Mouse (Mus musculus): ENCODE results near the gene Tubb5. TPM values are rescaled to one million over a fixed set of nuclear protein-coding genes. Genes with fewer than 3 reads are reported as not detected.

Tubb5 gene
- polyA plus RNA-seq, 1 experiment from 2014 or later, result 1,416 TPM

GRCm38 (mm10) chr17:35810900-35811648 is 27.0 kb downstream of the Tubb5 start:
- no peaks in the 10 kb centered on the region for H3K27me3 ChIP-seq (ENCODE audit: control insufficient read depth, insufficient read depth, low read length)
- H3K36me3 ChIP-seq (ENCODE audit: control insufficient read depth, insufficient read depth, low read length), result no peaks in the 10 kb centered on the region
- H3K9ac ChIP-seq (ENCODE audit: low read length), result no peak overlapping the region
- WGBS, result 82% methylated on average over 5 of the region's 5 CpGs
- no peak overlapping the region for H3K4me2 ChIP-seq (ENCODE audit: low read depth, severe bottlenecking)
- H3K9me3 ChIP-seq (ENCODE audit: control insufficient read depth, low read length), result no peaks in the 10 kb centered on the region
- ATAC-seq (ENCODE audit: insufficient number of reproducible peaks, low FRiP score, low TSS enrichment, low read depth) (no peak), DNase-seq (ENCODE audit: low spot score) (no peak)
- H3K4me1 ChIP-seq (ENCODE audit: control insufficient read depth, insufficient read depth, low read length), result no peaks in the 10 kb centered on the region
- no peak overlapping the region for H3K4me3 ChIP-seq (ENCODE audit: low read depth, low read length)
- H3K27ac ChIP-seq (replicated peaks; ENCODE audit: low read depth, low read length), result no peak overlapping the region

- Histone ChIP-seq H3K4me1 (ENCODE audit: control insufficient read depth, insufficient read depth, low read length) (no peaks in the 10 kb centered on the region), H3K9me3 (ENCODE audit: control insufficient read depth, low read length) (no peaks in the 10 kb centered on the region), H3K9ac (ENCODE audit: low read length) (no peak overlapping the region), H3K4me3 (ENCODE audit: low read depth, low read length) (no peak overlapping the region), H3K27ac (replicated peaks; ENCODE audit: low read depth, low read length) (no peak overlapping the region), H3K27me3 (ENCODE audit: control insufficient read depth, insufficient read depth, low read length) (no peaks in the 10 kb centered on the region), H3K36me3 (ENCODE audit: control insufficient read depth, insufficient read depth, low read length) (no peaks in the 10 kb centered on the region), H3K4me2 (ENCODE audit: low read depth, severe bottlenecking) (no peak overlapping the region)
- DNase-seq (ENCODE audit: low spot score), result no peak
- 86% methylated on average over 11 of the region's 11 CpGs for WGBS
- no peak for ATAC-seq (ENCODE audit: insufficient number of reproducible peaks, low FRiP score, low TSS enrichment, low read depth)
Observed at GRCm38 (mm10) chr17:35809395-35809794, 28.7 kb downstream of the Tubb5 start.

- H3K9me3 ChIP-seq (ENCODE audit: control insufficient read depth, low read length), result no peaks in the 10 kb centered on the region
- no peak for DNase-seq (ENCODE audit: low spot score)
- ATAC-seq (ENCODE audit: insufficient number of reproducible peaks, low FRiP score, low TSS enrichment, low read depth), result no peak
- H3K36me3 ChIP-seq (ENCODE audit: control insufficient read depth, insufficient read depth, low read length), result no peaks in the 10 kb centered on the region
- H3K4me1 ChIP-seq (ENCODE audit: control insufficient read depth, insufficient read depth, low read length), result no peaks in the 10 kb centered on the region
- 81% methylated on average over 9 of the region's 9 CpGs for WGBS
- H3K9ac ChIP-seq (ENCODE audit: low read length), result no peak overlapping the region
- no peak overlapping the region for H3K27ac ChIP-seq (replicated peaks; ENCODE audit: low read depth, low read length)
- H3K4me2 ChIP-seq (ENCODE audit: low read depth, severe bottlenecking), result no peak overlapping the region
- no peaks in the 10 kb centered on the region for H3K27me3 ChIP-seq (ENCODE audit: control insufficient read depth, insufficient read depth, low read length)
- no peak overlapping the region for H3K4me3 ChIP-seq (ENCODE audit: low read depth, low read length)
Observed at GRCm38 (mm10) chr17:35808073-35808472, 30.0 kb downstream of the Tubb5 start.

GRCm38 (mm10) chr17:35803858-35804399 is 34.2 kb downstream of the Tubb5 start:
- no peak for ATAC-seq (ENCODE audit: insufficient number of reproducible peaks, low FRiP score, low TSS enrichment, low read depth)
- H3K4me2 ChIP-seq (ENCODE audit: low read depth, severe bottlenecking), result no peak overlapping the region
- no peaks in the 10 kb centered on the region for H3K36me3 ChIP-seq (ENCODE audit: control insufficient read depth, insufficient read depth, low read length)
- no peaks in the 10 kb centered on the region for H3K4me1 ChIP-seq (ENCODE audit: control insufficient read depth, insufficient read depth, low read length)
- no peaks in the 10 kb centered on the region for H3K9me3 ChIP-seq (ENCODE audit: control insufficient read depth, low read length)
- H3K27ac ChIP-seq (replicated peaks; ENCODE audit: low read depth, low read length), result no peak overlapping the region
- no peak overlapping the region for H3K9ac ChIP-seq (ENCODE audit: low read length)
- DNase-seq (ENCODE audit: low spot score), result no peak
- no peak overlapping the region for H3K4me3 ChIP-seq (ENCODE audit: low read depth, low read length)
- 86% methylated on average over 4 of the region's 4 CpGs for WGBS
- H3K27me3 ChIP-seq (ENCODE audit: control insufficient read depth, insufficient read depth, low read length), result no peaks in the 10 kb centered on the region

- Histone ChIP-seq H3K4me1 (ENCODE audit: control insufficient read depth, insufficient read depth, low read length) (no peaks in the 10 kb centered on the region), H3K9ac (ENCODE audit: low read length) (no peak overlapping the region), H3K9me3 (ENCODE audit: control insufficient read depth, low read length) (no peaks in the 10 kb centered on the region; the same call in 1 of the 2 replicates), H3K4me3 (ENCODE audit: low read depth, low read length) (no peak overlapping the region), H3K4me2 (ENCODE audit: low read depth, severe bottlenecking) (no peak overlapping the region), H3K36me3 (ENCODE audit: control insufficient read depth, insufficient read depth, low read length) (no peaks in the 10 kb centered on the region), H3K27ac (replicated peaks; ENCODE audit: low read depth, low read length) (no peak overlapping the region), H3K27me3 (ENCODE audit: control insufficient read depth, insufficient read depth, low read length) (no peaks in the 10 kb centered on the region)
- ATAC-seq (ENCODE audit: insufficient number of reproducible peaks, low FRiP score, low TSS enrichment, low read depth) (no peak), DNase-seq (ENCODE audit: low spot score) (no peak)
- 82% methylated on average over 6 of the region's 6 CpGs for WGBS
Observed at GRCm38 (mm10) chr17:35803020-35803419, 35.1 kb downstream of the Tubb5 start.

DNA sequence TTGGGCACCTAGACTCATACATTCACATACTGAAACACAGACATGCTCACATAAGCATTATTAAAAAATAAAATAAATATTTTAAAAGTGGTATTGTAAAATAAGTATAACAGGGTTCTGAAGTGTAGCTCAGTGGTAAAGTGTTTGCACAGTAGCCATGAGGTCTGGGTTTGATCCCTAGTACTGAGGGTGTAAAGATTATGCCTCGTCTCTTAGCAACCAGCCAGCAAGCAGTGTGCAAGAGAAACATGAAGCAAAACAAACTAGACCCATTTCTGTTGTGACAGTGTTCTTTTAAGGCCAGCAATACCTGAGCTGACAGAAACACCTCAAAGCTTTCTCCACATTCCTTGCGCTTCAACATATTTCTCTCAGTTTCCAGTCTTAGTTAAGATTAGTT is 37.2 kb downstream of the Tubb5 start:
- no peaks in the 10 kb centered on the region for H3K27me3 ChIP-seq (ENCODE audit: control insufficient read depth, insufficient read depth, low read length)
- DNase-seq (ENCODE audit: low spot score), result no peak
- H3K9ac ChIP-seq (ENCODE audit: low read length), result no peak overlapping the region

GRCm38 (mm10) chr17:35796835-35797234 is 41.3 kb downstream of the Tubb5 start:
- Histone ChIP-seq H3K4me3 (ENCODE audit: low read depth, low read length) (no peak overlapping the region), H3K9me3 (ENCODE audit: control insufficient read depth, low read length) (no peaks in the 10 kb centered on the region; the same call in 1 of the 2 replicates), H3K4me1 (ENCODE audit: control insufficient read depth, insufficient read depth, low read length) (no peaks in the 10 kb centered on the region), H3K27ac (replicated peaks; ENCODE audit: low read depth, low read length) (no peak overlapping the region), H3K36me3 (ENCODE audit: control insufficient read depth, insufficient read depth, low read length) (no peaks in the 10 kb centered on the region), H3K9ac (ENCODE audit: low read length) (no peak overlapping the region), H3K27me3 (ENCODE audit: control insufficient read depth, insufficient read depth, low read length) (no peaks in the 10 kb centered on the region), H3K4me2 (ENCODE audit: low read depth, severe bottlenecking) (no peak overlapping the region)
- ATAC-seq (ENCODE audit: insufficient number of reproducible peaks, low FRiP score, low TSS enrichment, low read depth) (no peak), DNase-seq (ENCODE audit: low spot score) (no peak)
- WGBS, result 71% methylated on average over 5 of the region's 5 CpGs

More for the DNA sequence above, 37.2 kb downstream of the Tubb5 start:
- Histone ChIP-seq H3K4me2 (ENCODE audit: low read depth, severe bottlenecking) (no peak overlapping the region), H3K4me1 (ENCODE audit: control insufficient read depth, insufficient read depth, low read length) (no peaks in the 10 kb centered on the region), H3K4me3 (ENCODE audit: low read depth, low read length) (no peak overlapping the region), H3K27ac (replicated peaks; ENCODE audit: low read depth, low read length) (no peak overlapping the region), H3K36me3 (ENCODE audit: control insufficient read depth, insufficient read depth, low read length) (no peaks in the 10 kb centered on the region), H3K9me3 (ENCODE audit: control insufficient read depth, low read length) (no peaks in the 10 kb centered on the region; the same call in 1 of the 2 replicates)
- 81% methylated on average over 2 of the region's 2 CpGs for WGBS
- ATAC-seq (ENCODE audit: insufficient number of reproducible peaks, low FRiP score, low TSS enrichment, low read depth), result no peak

DNA sequence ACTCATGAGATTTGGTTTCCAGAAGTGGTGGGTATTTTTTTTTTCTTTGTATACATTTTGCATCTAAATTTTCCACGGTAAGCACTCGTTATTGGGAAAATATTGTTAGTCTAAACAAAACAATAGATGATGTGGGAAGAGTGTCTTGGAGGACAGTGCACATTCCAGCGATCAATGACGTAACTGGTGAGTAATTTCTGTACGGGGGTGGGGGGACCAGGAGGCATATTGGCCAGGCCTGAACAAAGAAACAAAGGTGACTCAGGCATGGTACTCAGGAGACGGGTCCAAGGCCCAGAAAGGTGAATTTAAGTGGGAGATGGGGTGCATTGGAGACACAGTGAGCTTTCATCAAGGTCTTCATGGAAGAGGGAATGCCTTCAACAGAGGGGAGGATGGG is 42.5 kb downstream of the Tubb5 start:
- Histone ChIP-seq H3K9me3 (ENCODE audit: control insufficient read depth, low read length) (no peaks in the 10 kb centered on the region; the same call in 1 of the 2 replicates), H3K9ac (ENCODE audit: low read length) (no peak overlapping the region), H3K4me1 (ENCODE audit: control insufficient read depth, insufficient read depth, low read length) (no peaks in the 10 kb centered on the region), H3K4me3 (ENCODE audit: low read depth, low read length) (no peak overlapping the region), H3K36me3 (ENCODE audit: control insufficient read depth, insufficient read depth, low read length) (no peaks in the 10 kb centered on the region), H3K27ac (replicated peaks; ENCODE audit: low read depth, low read length) (no peak overlapping the region), H3K27me3 (ENCODE audit: control insufficient read depth, insufficient read depth, low read length) (no peaks in the 10 kb centered on the region), H3K4me2 (ENCODE audit: low read depth, severe bottlenecking) (no peak overlapping the region)
- ATAC-seq (ENCODE audit: insufficient number of reproducible peaks, low FRiP score, low TSS enrichment, low read depth), result no peak
- WGBS, result 75% methylated on average over 6 of the region's 6 CpGs
- no peak for DNase-seq (ENCODE audit: low spot score)

Measured in limb, embryonic 11.5 days (tissue).